In genomic region chr16:35734038-35734437, GRCm38 (mm10) we compare ENCODE assay signal across 9 mouse cellular contexts. TPM values are rescaled to one million over a fixed set of nuclear protein-coding genes. Genes with fewer than 3 reads are reported as not detected.
DNase-seq lines count a peak whose midpoint lies in the region; ATAC-seq and TF ChIP-seq lines count a peak whose summit lies in the region.
"Had no signal": no experiment of that assay in that cellular context is flagged by ENCODE, and none has a peak within 500 bp of the region (broad histone marks: within the 10 kb centered on the region; RNA-seq: fewer than 3 reads in every experiment).

No protein-coding gene starts in this region.

- TF ChIP-seq EP300 in ES-Bruce4 (IDR thresholded peaks at IDR 0.05; ENCODE audit: insufficient read depth, low read depth, low read length) = no peak

- peak; percentile 93 for TF ChIP-seq CTCF in ES-Bruce4 (IDR thresholded peaks at IDR 0.05; ENCODE audit: low read depth, low read length)

- peaks cover 4% of the 10 kb centered on the region for H3K4me1 ChIP-seq in ES-Bruce4 (ENCODE audit: control insufficient read depth, insufficient read depth, low read length)
- H3K4me1 ChIP-seq in intestine, embryonic 15.5 days (replicated peaks) = peaks cover 7% of the 10 kb centered on the region
- no peaks in the 10 kb centered on the region; the same call in 1 of the 2 replicates for H3K4me1 ChIP-seq in liver, embryonic 13.5 days (replicated peaks)

- DNase-seq in 416B (ENCODE audit: low read depth) = peak; percentile 74
- peak; percentile 53 for DNase-seq in c-Kit-positive CD71-negative TER-119-negative erythroid progenitor cells, embryonic 14.5 days (ENCODE audit: low read depth)
- DNase-seq in forelimb bud, embryonic 11.5 days (ENCODE audit: low read depth, low spot score) = peak; percentile 57
- DNase-seq in liver, embryonic 13.5 days = peak; percentile 61
- peak; percentile 52 for DNase-seq in ovary, postnatal 14 days (ENCODE audit: low spot score)
- DNase-seq in thymus, postnatal 4 days = peak; percentile 91

- no peak overlapping the region for H3K9ac ChIP-seq in ES-Bruce4 (ENCODE audit: low read depth, poor library complexity, severe bottlenecking)
- no peak overlapping the region for H3K9ac ChIP-seq in intestine, embryonic 15.5 days
- H3K9ac ChIP-seq in liver, embryonic 13.5 days = no peak overlapping the region
- H3K9ac ChIP-seq: stomach, embryonic 15.5 days had no signal

- H3K4me3 ChIP-seq in ES-Bruce4 (ENCODE audit: low read depth, low read length) = no peak overlapping the region
- no peak overlapping the region for H3K4me3 ChIP-seq in intestine, embryonic 15.5 days (replicated peaks)
- H3K4me3 ChIP-seq in liver, embryonic 13.5 days (replicated peaks) = no peak overlapping the region
- H3K4me3 ChIP-seq: stomach, embryonic 15.5 days had no signal

- H3K36me3 ChIP-seq in ES-Bruce4 (ENCODE audit: control insufficient read depth, insufficient read depth, low read length, poor library complexity, severe bottlenecking) = no peaks in the 10 kb centered on the region
- no peaks in the 10 kb centered on the region for H3K36me3 ChIP-seq in intestine, embryonic 15.5 days
- peaks cover 8% of the 10 kb centered on the region; the same call in 1 of the 2 replicates for H3K36me3 ChIP-seq in liver, embryonic 13.5 days
- H3K36me3 ChIP-seq: stomach, embryonic 15.5 days had no signal

- H3K9me3 ChIP-seq in ES-Bruce4 (replicated peaks; ENCODE audit: control insufficient read depth, insufficient read depth, low read length, poor library complexity, severe bottlenecking) = no peaks in the 10 kb centered on the region
- no peaks in the 10 kb centered on the region for H3K9me3 ChIP-seq in intestine, embryonic 15.5 days
- no peaks in the 10 kb centered on the region for H3K9me3 ChIP-seq in liver, embryonic 13.5 days (replicated peaks)
- H3K9me3 ChIP-seq: stomach, embryonic 15.5 days had no signal

- 16% methylated on average over 6 of the region's 6 CpGs for WGBS in intestine, embryonic 15.5 days
- WGBS in liver, embryonic 13.5 days (ENCODE audit: insufficient replicate concordance) = 10% methylated on average over 6 of the region's 6 CpGs

- no peak overlapping the region for H3K4me2 ChIP-seq in intestine, embryonic 15.5 days (replicated peaks)
- no peak overlapping the region for H3K4me2 ChIP-seq in liver, embryonic 13.5 days
- H3K4me2 ChIP-seq: stomach, embryonic 15.5 days had no signal

- TF ChIP-seq POLR2A in ES-Bruce4 (IDR thresholded peaks at IDR 0.05; ENCODE audit: insufficient read depth, low read length) = no peak

- H3K27me3 ChIP-seq in ES-Bruce4 (ENCODE audit: control insufficient read depth, insufficient read depth, low read length, poor library complexity, severe bottlenecking) = no peaks in the 10 kb centered on the region
- H3K27me3 ChIP-seq in intestine, embryonic 15.5 days (replicated peaks) = no peaks in the 10 kb centered on the region
- no peaks in the 10 kb centered on the region for H3K27me3 ChIP-seq in liver, embryonic 13.5 days
- H3K27me3 ChIP-seq: stomach, embryonic 15.5 days had no signal

- no peak overlapping the region for H3K27ac ChIP-seq in ES-Bruce4 (ENCODE audit: insufficient read depth, low read length)
- no peak overlapping the region for H3K27ac ChIP-seq in intestine, embryonic 15.5 days
- H3K27ac ChIP-seq in liver, embryonic 13.5 days = no peak overlapping the region
- H3K27ac ChIP-seq: stomach, embryonic 15.5 days had no signal

- ATAC-seq in intestine, embryonic 15.5 days = peak; percentile 66; the same call in 1 of the 2 replicates
- peak; percentile 74 for ATAC-seq in liver, embryonic 13.5 days (ENCODE audit: low read depth)

RNA-seq across cellular contexts. Expression of gene Dirc2, which starts 35.1 kb away (rescaled TPM):
- polyA plus RNA-seq in ES-Bruce4 (2011; ENCODE audit: insufficient read depth, insufficient read length, low read depth, missing spikeins) = 18.3 and 18.5 TPM in 2 replicates
- 12.0 and 13.2 TPM in 2 replicates for polyA plus RNA-seq in intestine, embryonic 15.5 days (2015; fragmentation: Nextera tagmentation; extraction: Ambion mirVana)
- 4.6 and 4.9 TPM in 2 replicates for polyA plus RNA-seq in liver, embryonic 13.5 days (2015; fragmentation: Nextera tagmentation; extraction: Ambion mirVana)

RNA-seq across cellular contexts. Expression of gene Hspbap1, which starts 36.1 kb away (rescaled TPM):
- polyA plus RNA-seq in ES-Bruce4 (2011; ENCODE audit: insufficient read depth, insufficient read length, low read depth, missing spikeins) = 71.3 and 72.5 TPM in 2 replicates
- polyA plus RNA-seq in intestine, embryonic 15.5 days (2015; fragmentation: Nextera tagmentation; extraction: Ambion mirVana) = 17.6 and 18.4 TPM in 2 replicates
- 20.2 and 21.9 TPM in 2 replicates for polyA plus RNA-seq in liver, embryonic 13.5 days (2015; fragmentation: Nextera tagmentation; extraction: Ambion mirVana)
